Mouse (Mus musculus) A20 (cell line): ENCODE measurements at regions not wholly inside any gene's neighbourhood (a gene's known extent, or its start where the extent isn't known, plus 50 kb on each side); places are given as distances from the start of the nearest gene placed in this dataset.

Source experiments
- DNase-seq: peaks from one replicate; pipeline ENCODE4 v3.0.0-alpha.2; 2011; ENCODE audit warnings: low read depth, low spot score

GRCm38 (mm10) chr11:38224300-38224699 is 988.5 kb upstream of the Tenm2 start:
- DNase-seq = no peak

GRCm38 (mm10) chr11:38203347-38203746 is 967.6 kb upstream of the Tenm2 start:
- DNase-seq = no peak

- DNase-seq = no peak
Measured at GRCm38 (mm10) chr11:38201136-38201741, 965.5 kb upstream of the Tenm2 start.

DNA sequence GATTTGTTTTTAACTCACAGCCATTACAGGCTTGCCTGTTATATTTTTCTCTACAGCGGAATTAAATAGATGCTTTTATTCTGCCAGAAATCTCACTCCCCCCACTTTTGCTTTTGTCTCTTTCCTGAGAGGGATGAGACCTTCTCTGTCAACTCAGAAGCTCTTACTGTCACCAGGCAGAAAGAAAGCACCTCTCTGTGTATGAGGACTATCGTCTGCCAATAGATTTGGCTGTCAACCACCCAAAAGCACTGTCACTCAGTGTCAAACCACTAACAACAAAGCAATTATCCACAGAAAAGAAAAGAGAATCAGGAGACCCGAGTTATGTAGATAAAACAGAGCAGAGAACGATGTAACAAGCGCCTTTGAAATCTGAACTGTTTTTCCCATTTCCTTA is 958.0 kb upstream of the Tenm2 start:
- DNase-seq = no peak

GRCm38 (mm10) chr11:38191895-38192547 is 956.3 kb upstream of the Tenm2 start:
- no peak for DNase-seq

GRCm38 (mm10) chr11:38191437-38191836 is 955.7 kb upstream of the Tenm2 start:
- DNase-seq = no peak

DNA sequence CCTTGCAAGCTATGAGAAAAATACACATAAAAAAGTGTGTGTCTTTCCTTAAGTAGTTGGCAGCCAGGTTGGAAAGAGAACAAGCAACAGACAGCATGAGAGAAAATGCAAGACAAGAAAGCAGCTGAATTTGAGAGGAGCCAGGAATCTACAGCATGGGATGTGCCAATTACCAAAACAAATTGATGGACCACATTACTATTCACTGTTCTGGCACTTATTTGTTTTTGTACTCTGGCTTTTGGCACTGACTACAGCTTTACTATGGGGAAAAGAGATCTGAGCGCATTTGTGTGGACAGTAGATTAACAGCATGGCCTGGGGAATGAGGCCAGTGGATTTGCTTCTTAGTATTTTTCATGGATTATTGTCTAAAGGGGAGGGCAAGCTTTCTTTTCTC is 935.0 kb upstream of the Tenm2 start:
- no peak for DNase-seq

- no peak for DNase-seq
Measured at GRCm38 (mm10) chr11:38158310-38158709, 922.5 kb upstream of the Tenm2 start.

DNA sequence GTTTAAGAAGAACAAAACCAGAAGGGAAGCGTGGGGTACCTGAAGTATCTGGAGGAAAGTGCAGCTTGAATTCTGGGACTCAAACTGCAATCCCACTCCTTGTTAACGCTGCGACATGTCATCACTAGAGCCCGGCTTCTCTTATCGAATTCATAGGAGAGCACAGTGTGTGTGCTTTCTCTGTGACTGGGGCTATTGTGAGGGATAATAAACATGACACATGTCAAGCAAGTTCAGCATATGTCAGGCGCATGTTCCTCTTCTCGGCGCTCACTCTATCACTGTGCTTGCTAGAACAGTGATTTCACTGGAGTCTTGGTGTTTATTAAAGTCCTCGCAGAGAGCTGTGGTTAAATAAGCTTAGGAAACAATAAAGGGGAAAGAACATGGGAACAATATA is 921.2 kb upstream of the Tenm2 start:
- no peak for DNase-seq

- no peak for DNase-seq
Measured at GRCm38 (mm10) chr11:38155706-38156105, 919.9 kb upstream of the Tenm2 start.

- no peak for DNase-seq
Measured at GRCm38 (mm10) chr11:38143436-38143835, 907.7 kb upstream of the Tenm2 start.

- DNase-seq = no peak
Measured at GRCm38 (mm10) chr11:38128851-38129250, 893.1 kb upstream of the Tenm2 start.

- DNase-seq = peak; percentile 32
Measured at GRCm38 (mm10) chr11:38123789-38124330, 888.1 kb upstream of the Tenm2 start.

DNA sequence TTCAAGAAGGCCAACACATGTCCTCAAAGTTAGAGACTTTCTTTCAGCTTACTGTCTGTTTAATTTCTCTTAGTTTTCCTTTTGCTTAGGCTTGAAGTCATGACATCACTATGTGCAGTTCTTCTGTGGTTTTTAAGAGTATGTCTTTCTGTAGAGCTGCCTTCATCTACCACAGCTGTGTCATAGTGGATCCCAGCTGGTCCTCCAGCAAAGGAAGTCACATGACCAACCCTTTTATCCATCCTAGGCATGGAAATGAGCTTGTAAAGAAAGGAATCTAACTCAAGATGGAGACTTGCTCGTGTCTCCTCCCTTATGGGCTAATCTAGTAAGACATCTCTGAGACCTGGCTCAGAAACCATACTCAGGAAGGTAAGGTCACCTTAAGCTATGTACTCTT is 886.7 kb upstream of the Tenm2 start:
- DNase-seq = no peak

GRCm38 (mm10) chr11:38121051-38121616 is 885.4 kb upstream of the Tenm2 start:
- DNase-seq = peak; percentile 16

- DNase-seq = no peak
Measured at GRCm38 (mm10) chr11:38117741-38118140, 882.0 kb upstream of the Tenm2 start.

DNA sequence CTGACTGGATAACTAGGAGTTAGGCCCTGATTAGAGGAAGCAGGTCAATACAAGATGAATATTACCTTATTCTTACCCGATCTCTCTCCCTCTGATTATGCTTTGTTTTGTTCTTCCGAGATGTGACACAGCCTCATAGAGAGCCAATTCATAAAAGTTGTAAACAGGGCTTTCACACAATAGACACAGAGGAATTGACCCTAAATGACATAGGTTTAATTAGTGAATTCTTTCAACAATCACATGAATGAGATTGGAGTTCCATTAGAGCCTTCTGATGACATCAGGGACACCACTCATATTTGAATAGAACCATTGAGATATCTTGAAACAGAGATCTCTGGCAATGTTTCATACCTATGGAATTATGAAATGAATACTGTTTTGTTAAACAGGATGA is 856.4 kb upstream of the Tenm2 start:
- DNase-seq = no peak

DNA sequence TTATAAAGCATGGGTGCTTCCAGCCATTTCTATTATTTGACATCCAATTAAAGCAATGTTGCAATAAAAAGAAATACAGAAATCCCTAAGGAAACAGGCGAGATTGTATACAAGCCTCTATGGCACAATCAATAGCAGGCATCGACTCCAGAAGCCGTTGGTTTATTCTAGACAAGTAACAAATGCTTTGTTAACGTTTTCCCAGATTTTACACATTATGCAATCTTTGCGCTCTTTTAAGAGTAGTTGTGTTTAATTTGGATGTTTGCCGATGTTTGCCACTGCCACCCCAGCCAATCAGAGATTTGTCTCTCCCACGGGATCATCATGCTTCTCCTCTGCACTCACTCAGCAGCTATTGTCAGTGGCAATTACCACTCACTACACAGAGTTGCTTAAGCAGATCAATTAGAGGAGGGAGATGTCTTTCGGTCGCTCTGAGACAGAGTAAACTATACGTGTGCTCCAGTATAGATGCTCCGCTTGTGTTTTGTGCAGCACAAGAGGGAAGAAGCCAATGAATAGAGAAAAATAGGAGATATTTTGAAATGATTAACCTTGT is 839.5 kb upstream of the Tenm2 start:
- no peak for DNase-seq

- DNase-seq = no peak
Measured at GRCm38 (mm10) chr11:38069635-38070034, 833.9 kb upstream of the Tenm2 start.

DNA sequence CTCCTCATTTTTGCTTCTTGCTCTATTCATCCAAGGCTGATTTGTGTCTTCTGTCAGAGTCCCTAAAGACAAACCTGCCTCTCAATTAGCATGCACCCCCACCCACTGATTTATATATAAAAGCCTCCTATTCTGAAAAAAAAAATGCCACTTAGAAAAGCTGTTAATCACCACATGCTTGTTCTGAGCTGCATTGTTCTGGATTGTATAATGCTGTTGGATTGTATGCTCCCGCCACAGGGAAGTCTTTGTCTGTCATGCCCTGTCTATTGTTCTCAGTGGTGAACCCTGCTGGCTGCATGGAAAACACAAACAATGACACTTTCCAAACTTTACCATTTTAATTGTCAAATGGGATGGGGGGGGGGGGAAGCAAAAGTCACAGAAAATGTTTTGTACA is 831.9 kb upstream of the Tenm2 start:
- DNase-seq = no peak

DNA sequence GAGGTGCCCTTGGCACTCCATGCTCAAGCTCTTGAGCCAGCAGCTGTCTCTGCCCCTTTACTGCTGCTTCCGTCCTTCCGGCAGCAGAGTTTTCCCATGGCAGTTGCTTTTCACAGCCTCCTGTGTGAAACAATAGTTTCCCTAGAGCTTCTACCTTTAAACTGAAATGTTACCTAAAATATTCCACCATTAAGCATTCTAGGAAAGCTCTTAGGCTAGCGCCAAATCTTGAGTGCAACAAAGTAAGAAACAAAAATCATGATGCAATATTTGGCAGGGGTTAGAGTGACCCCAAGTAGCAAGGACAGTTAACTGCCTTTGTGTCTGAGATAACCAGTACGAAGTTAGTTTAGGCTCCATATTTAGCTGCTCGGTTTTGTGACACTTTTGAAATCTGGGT is 830.3 kb upstream of the Tenm2 start:
- no peak for DNase-seq

DNA sequence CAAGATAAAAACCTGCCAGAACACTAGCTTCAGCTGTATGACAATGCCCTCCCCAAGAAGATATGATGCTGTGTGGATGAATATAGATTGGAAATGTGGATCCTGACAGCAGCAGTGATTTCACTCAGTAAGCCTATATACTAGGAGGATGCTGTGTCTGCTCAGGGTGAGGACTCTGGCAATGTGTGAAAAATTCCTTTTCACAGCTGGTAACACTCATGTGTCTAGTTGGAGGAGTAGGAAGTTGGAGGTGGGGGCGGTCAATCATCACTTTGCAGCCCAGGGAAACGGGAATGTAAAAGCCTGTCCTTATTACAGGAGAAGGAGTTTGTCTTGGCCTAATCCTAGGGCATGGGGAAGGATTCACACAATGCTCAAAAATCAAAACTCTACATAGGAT is 824.3 kb upstream of the Tenm2 start:
- no peak for DNase-seq

GRCm38 (mm10) chr11:38058896-38059295 is 823.1 kb upstream of the Tenm2 start:
- no peak for DNase-seq
